Mouse (Mus musculus) cerebral cortex, adult 2 months (tissue): ENCODE measurements around the gene Ube2c.

Source experiments
- WGBS: fragments of 180-500 bp; shearing (Covaris S2); methylation state at CpG from one replicate; pipeline ENCODE4 v1.1.7; 2018; 5-methylcytosine and 5-hydroxymethylcytosine counted together

Ube2c gene

GRCm38 (mm10) chr2:164769258-164770037 lies at the start of gene Ube2c:
Gene Ube2c (plus strand): TSS chr2:164769898.
- 2% methylated on average over 53 of the region's 53 CpGs for WGBS

DNA sequence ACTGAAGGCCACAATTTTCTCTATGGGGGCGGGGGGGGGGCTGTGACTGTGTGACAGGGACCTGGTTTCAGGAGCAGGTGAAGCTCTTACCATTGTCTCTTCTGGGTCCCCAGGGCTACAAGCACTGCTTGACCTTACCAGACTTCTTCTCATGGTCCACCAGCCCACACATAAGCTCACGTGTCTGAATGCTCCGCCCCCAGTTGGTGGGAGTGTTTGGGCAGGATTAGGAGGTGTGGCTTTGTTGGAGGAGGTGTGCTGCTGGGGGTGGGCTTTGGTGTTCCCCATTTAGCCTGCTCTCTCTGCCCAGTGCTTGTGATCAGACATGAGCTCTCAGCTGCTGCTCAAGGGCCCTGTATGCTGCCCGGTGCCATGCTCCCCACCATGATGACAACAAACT lies 46.4 kb upstream of the Ube2c start:
- 70% methylated on average over 4 of the region's 4 CpGs for WGBS

GRCm38 (mm10) chr2:164725895-164726619 lies 43.6 kb upstream of the Ube2c start:
- WGBS, result 25% methylated on average over 6 of the region's 6 CpGs

- 89% methylated on average over 5 of the region's 5 CpGs for WGBS
Measured at GRCm38 (mm10) chr2:164731719-164732118, 38.0 kb upstream of the Ube2c start.

DNA sequence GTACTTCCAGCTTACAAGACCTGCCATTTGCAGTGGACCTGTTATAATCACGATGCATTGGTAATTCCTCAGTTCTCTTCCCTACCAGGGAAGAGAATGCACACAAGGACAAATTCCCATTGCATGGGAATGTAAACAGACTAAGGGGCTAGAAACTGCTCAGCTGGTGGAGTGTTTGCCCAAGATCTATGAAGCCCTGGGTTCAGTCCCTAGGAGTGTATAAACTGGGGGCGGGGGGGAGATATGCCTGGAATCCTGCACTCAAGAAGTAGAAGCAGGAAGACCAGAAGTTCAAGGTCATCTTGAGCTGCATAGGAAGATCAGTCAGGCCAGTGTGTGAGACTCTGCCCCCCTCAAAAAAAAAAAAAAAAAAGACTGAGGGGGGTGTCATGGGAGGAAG lies 36.4 kb upstream of the Ube2c start:
- WGBS, result 90% methylated on average over 2 of the region's 2 CpGs

- WGBS, result 86% methylated on average over 5 of the region's 5 CpGs
Measured at GRCm38 (mm10) chr2:164734839-164735238, 34.9 kb upstream of the Ube2c start.

GRCm38 (mm10) chr2:164735446-164735845 lies 34.3 kb upstream of the Ube2c start:
- 66% methylated on average over 5 of the region's 5 CpGs for WGBS

GRCm38 (mm10) chr2:164737377-164738090 lies 32.2 kb upstream of the Ube2c start:
- 78% methylated on average over 3 of the region's 3 CpGs for WGBS

- WGBS, result 39% methylated on average over 7 of the region's 7 CpGs
Measured at GRCm38 (mm10) chr2:164739876-164740275, 29.8 kb upstream of the Ube2c start.

DNA sequence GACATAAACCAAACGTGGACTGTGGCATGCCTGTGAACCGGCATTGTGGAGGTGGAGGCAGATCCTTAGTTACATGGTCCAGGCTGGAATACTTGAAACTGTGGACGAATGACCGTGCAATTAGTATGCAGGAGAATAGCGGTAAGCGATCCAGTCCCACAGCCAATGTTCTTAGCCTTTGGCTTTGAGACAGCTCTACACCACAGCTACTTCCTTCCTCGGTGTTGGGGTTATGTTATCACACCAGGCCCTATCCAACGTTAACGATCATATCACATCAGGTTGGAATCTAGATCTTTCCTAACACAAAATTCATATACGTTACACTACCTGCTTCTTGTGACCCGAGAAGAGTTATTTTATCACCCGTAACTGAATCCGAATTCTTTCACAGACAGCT lies 24.7 kb upstream of the Ube2c start:
- WGBS, result 67% methylated on average over 13 of the region's 13 CpGs

- under 1% methylated on average over 70 of the region's 70 CpGs for WGBS
Measured at GRCm38 (mm10) chr2:164745843-164746479, 23.7 kb upstream of the Ube2c start, which contains the start of the genes Wfdc3 and Dnttip1. Gene Wfdc3 (minus strand): TSS chr2:164745931. Gene Dnttip1 (plus strand): TSS chr2:164745983.

DNA sequence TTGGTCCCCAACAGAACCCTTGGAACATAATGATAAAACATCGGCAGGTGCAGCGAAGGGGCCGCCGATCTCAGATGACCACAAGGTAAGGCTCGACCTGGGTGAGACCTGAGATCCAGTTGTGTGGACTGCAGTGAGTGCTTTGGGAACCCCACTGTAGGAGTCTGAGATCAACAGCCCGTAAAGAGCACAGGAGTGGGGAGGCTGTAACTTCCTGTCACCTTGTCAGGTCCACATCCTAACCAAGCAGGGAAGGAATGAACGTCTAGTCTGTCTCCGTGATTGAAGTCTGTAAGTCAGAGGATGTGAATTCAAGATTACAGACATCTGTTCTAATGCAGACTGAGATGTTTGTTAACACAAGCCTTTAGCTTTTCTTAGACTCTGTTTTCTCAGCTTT lies 23.0 kb upstream of the Ube2c start:
- 51% methylated on average over 8 of the region's 8 CpGs for WGBS

DNA sequence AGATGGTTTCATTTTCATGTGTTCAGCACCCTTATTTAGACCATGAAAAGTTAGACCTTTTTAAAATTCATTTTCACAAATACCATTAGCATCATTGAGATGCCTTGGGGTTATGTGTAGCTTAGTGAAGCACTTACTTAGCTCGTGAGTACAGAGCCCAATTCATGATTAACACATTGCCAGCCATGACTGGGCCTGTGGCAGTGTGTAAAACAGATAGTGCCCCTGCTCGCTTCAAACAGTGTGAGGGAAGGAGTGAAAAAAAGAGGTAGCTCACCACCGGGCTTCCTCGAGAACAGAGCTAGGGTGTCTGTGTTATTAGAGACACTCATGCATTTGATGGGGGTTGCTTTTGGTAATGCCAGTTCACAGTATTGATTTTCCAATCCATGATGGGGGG lies 21.5 kb upstream of the Ube2c start:
- 75% methylated on average over 4 of the region's 4 CpGs for WGBS

DNA sequence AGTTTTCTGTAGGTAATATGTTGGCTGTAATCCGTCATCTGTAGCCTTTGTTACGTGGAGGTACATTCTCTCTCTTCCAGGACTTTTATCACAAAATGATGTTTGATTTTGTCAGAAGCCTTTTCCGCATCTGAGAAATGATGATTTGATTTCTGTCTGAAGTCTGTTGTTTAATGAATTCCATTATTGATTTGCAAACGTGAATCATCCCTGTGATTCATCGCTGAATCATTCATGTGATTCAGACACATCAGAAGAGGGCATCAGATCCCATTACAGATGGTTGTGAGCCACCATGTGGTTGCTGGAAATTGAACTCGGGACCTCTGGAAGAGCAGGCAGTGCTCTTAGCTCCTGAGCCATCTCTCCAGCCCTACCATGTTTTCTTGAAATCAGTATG lies 20.7 kb upstream of the Ube2c start:
- 61% methylated on average over 6 of the region's 6 CpGs for WGBS

DNA sequence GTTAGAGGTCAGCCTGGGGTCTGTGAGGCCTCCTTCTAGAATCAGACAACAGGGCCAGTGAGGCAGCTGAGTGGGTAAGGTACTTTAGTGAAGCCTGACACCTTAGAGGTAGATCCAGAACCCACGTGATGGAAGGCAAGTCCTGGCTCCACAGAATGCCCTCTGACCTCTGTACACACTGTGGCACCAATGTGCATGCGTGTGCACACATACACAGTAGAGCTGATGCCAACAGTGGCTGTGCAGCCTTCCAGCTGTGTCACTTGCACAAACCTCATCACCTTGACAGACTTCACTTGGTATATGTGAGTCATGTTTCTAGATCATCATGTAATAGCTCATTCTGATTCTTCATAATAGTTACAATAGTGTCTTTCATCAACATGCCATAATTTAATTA lies 17.2 kb upstream of the Ube2c start:
- WGBS, result 91% methylated on average over 2 of the region's 2 CpGs

DNA sequence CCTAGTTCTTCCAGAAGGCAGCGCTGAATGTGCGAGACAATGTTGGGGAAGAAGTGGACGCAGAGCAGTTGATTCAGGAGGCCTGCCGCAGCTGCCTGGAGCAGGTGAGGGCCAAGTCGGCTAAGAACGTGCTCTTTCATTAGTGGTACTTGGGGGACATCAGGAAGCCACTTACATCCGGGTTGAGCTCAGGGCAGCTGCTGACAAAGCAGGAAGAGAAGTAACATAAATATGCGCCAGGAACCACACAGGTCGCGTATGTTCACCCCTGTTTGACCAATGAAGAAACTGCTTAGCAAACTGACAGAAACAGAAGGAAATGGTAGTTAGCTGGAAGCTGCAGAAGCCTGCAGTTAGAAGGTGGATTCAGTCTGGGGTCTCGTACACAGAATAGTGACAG lies 15.6 kb upstream of the Ube2c start:
- WGBS, result 75% methylated on average over 11 of the region's 11 CpGs

DNA sequence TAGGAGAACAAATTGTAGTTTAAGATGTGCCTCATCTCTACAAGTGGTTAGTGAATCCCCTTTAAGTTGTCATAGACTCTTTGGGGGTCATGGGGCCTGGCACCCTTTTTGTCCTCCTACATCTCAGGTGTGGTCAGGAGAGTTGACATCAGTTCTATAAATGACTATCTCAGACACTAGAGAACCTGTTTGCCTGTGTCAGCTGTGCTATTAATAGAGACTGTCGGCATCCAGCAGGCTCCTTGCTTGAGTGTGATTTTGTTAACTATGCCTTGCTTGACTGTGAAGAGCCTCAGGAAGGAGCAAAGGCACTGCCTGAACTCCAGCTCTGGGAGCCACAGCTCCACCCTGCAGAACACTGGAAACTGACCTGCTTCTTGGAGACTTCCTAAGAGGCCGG lies 14.9 kb upstream of the Ube2c start:
- 51% methylated on average over 2 of the region's 2 CpGs for WGBS

DNA sequence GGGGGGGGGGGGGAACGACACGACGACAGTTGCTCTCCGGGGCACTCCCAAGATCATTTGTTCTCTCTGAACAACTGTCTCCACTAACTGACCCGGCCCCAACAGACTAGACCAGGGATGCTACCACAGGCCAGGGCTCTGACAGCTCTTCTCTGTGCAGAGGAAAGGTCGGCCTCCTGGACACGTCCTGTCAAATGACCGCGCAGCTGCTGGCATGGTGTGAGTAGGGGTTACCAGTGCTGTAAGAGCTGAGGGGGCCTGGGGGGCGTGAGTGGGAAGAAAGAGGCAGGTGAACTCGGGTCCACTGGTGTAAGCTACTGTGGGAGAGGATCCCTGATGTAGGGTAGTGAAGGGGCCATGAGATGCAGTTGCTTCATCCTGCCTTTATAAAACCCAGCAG lies 11.9 kb upstream of the Ube2c start:
- 93% methylated on average over 11 of the region's 11 CpGs for WGBS

DNA sequence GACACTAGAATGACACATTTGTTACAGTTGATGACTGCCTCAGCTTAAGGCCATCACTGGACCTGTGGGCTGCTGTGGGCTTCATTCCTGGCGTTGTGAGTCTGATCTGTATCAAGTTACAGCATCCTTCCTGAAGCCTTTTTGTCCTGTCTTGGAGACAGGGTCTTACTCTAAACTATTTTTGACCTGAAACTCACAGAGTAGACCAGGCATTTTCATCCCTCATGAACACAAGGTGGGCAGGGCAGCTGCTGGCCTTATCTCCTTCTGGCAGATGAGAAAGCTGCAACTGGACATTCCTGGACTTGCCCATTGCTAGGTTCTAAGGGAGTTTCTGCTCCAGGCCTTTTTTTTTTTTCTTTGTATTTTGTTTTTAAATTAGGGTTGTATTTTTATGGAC lies 11.0 kb upstream of the Ube2c start:
- 73% methylated on average over 1 of the region's 1 CpGs for WGBS

DNA sequence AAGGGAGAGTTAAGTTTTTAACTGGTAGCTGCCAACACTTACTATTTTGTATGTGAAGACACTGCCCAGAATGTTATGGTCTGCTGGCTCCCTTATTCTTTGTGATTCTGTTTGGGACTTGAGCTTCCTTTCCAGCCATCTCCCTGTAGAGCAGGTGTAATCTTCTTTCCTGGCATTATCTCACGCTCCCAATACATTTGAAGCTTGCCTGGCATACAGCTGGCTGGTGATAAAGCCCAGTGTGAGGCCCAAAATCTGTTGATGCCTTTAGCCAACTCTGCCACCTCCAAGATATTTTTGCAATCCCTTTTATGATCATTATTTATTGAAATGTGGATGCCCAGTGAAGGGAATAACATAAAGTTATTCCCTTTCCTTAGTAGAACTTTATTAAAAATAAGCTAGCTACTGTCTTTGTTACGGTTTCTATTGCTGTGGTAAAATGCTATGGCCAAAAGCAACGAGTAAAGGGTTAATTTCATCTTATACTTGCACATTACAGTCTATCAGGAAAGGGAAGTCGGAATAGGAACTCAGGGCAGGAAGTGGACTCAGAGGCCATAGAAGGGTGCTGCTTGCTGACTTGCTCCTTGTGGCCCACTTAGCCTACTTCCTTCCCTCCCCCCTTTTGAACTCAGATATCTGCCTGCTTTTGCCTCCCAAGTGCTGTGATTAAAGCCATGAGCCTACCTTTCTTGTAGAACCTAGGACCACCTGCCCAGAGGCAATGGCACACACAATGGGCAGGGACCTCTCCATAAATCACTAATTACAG lies 9.5 kb upstream of the Ube2c start:
- WGBS, result 86% methylated on average over 4 of the region's 4 CpGs

GRCm38 (mm10) chr2:164761502-164761901 lies 8.2 kb upstream of the Ube2c start:
- WGBS, result 92% methylated on average over 2 of the region's 2 CpGs
